Mouse (Mus musculus) heart, embryonic 11.5 days (tissue): ENCODE measurements around the gene Gclm. TPM values are rescaled to one million over a fixed set of nuclear protein-coding genes. Genes with fewer than 3 reads are reported as not detected.
A peak's percentile ranks its signal among the peaks of the same experiment; 100 is the strongest.
"Not testable (repeated sequence)": the region's sequence is repeated elsewhere in the genome, so short reads cannot be mapped to it uniquely, and the experiment has no call there.

Experiments
- ATAC-seq: fragments of 200-750 bp; cut with Nextera tagmentation; replicated peaks from 2 replicates; pipeline ENCODE4 v1.8.0; 2017; ENCODE audit warnings: moderate library complexity; ENCODE audit not compliant: insufficient number of reproducible peaks, low FRiP score, low TSS enrichment
- H3K27ac ChIP-seq: fragments of 300-500 bp; sonication (generic); 2 replicates; pipeline ENCODE4 v1.5.1; 2014; ENCODE audit warnings: mild to moderate bottlenecking, low read depth, low read length
- H3K27me3 ChIP-seq: fragments of 300-500 bp; sonication (generic); 2 replicates; pipeline ENCODE4 v1.6.1; 2014; ENCODE audit warnings: mild to moderate bottlenecking, low read length, mixed read lengths; ENCODE audit not compliant: control insufficient read depth, insufficient read depth
- H3K36me3 ChIP-seq: fragments of 300-500 bp; sonication (generic); 2 replicates; pipeline ENCODE4 v1.6.1; 2014; ENCODE audit warnings: mild to moderate bottlenecking, low read length, moderate library complexity, mixed read lengths; ENCODE audit not compliant: control insufficient read depth, insufficient read depth
- H3K4me1 ChIP-seq: fragments of 300-500 bp; sonication (generic); 2 replicates; pipeline ENCODE4 v1.6.1; 2014; ENCODE audit warnings: low read length; ENCODE audit not compliant: control insufficient read depth, insufficient read depth
- H3K4me2 ChIP-seq: fragments of 300-500 bp; sonication (generic); 2 replicates; pipeline ENCODE4 v1.6.1; 2014; ENCODE audit warnings: mild to moderate bottlenecking, moderate library complexity
- H3K4me3 ChIP-seq: fragments of 300-500 bp; sonication (generic); 2 replicates; pipeline ENCODE4 v1.5.1; 2014; ENCODE audit warnings: low read depth, low read length
- H3K9ac ChIP-seq: fragments of 300-500 bp; sonication (generic); 2 replicates; pipeline ENCODE4 v1.6.1; 2014; ENCODE audit warnings: mild to moderate bottlenecking, low read depth, low read length, moderate library complexity
- H3K9me3 ChIP-seq: fragments of 300-500 bp; sonication (generic); replicated peaks from 2 replicates; pipeline ENCODE4 v1.6.1; 2016; ENCODE audit warnings: low read length; ENCODE audit not compliant: control insufficient read depth
- WGBS: fragments of 180-500 bp; shearing (Covaris S2); extraction: QIAGEN DNeasy Blood & Tissue Kit; methylation state at CpG from one replicate; pipeline ENCODE4 v1.1.7; 2014; ENCODE audit not compliant: insufficient replicate concordance; 5-methylcytosine and 5-hydroxymethylcytosine counted together
- polyA plus RNA-seq: library from polyadenylated mRNA; unstranded; fragments of >200 nt; fragmentation: Nextera tagmentation; extraction: Ambion mirVana; gene quantifications from 2 replicates; pipeline ENCODE4 v1.2.1, GENCODE M21; 2014

Gene Gclm
- polyA plus RNA-seq, 1 experiment from 2014 or later, result 112 TPM

GRCm38 (mm10) chr3:122246406-122246805 lies 1.0 kb downstream of the Gclm start:
- 26% methylated on average over 6 of the region's 6 CpGs for WGBS
- Histone ChIP-seq H3K9me3 (no peaks in the 10 kb centered on the region), H3K4me2 (peak overlapping the region; percentile 71), H3K36me3 (no peaks in the 10 kb centered on the region), H3K27ac (peak overlapping the region; percentile 92), H3K9ac (peak overlapping the region; percentile 84), H3K27me3 (no peaks in the 10 kb centered on the region), H3K4me1 (peaks cover 15% of the 10 kb centered on the region), H3K4me3 (peak overlapping the region; percentile 86)
- ATAC-seq, result no peak

DNA sequence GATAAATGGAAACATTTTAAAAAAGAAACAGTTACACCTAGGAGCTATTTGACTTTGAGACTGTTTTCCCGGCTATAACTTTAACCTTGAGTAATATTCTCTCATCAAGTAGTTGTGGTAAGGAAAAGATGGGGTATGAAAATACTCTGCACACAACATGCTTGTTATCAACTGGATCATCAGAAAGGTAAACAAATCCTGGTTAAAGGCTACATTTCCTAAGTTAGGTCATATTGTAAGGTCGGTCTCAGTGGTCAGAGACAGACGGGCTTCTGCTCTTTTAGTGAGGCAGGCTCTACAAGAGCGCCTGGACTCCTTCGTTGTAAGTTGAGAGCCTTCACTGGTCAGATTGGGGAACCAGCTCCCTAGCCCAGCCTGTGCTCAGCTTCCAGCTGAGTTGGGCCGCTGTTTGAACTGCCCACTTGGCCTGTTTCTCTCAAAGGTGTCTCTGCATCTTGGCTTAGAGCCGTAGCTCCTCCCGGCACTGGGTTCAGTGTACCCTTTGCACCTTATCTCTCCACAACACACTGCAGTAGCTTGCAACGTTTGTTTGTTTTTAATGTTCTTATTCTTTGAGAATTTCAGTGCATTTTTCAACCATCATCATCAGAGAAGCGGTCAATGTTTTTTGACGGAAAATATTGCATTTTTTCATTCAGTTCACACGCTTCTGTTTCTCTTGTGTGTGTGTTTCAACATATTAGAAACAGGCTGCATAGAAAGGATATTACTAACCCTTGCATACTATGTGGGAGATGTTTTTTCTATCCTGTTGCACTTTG lies 1.8 kb downstream of the Gclm start:
- Histone ChIP-seq H3K36me3 (no peaks in the 10 kb centered on the region), H3K9me3 (no peaks in the 10 kb centered on the region), H3K27me3 (no peaks in the 10 kb centered on the region), H3K4me1 (peaks cover 15% of the 10 kb centered on the region), H3K27ac (peak overlapping the region; percentile 92), H3K9ac (peak overlapping the region; percentile 84; the same call in 1 of the 2 replicates), H3K4me2 (peak overlapping the region; percentile 71), H3K4me3 (peak overlapping the region; percentile 86)
- 38% methylated on average over 12 of the region's 12 CpGs for WGBS
- ATAC-seq, result peak; percentile 61

DNA sequence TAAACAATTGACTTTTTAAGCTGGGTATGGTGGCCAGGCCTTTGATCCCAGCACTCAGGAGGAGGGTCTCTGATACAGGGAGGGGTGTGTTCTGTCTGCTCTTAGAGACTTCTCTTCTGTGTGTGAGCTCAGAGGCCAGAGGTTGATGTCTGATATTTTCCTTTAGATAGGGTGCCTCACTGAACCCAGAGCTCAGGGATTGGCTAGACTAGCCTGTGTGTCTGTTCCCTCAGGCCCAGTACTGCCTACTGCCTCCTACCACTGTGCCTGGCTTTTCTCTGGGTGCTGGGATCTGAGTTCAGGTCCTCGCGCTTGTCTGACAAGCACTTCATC lies 2.4 kb downstream of the Gclm start:
- WGBS, result 86% methylated on average over 2 of the region's 2 CpGs
- no peaks in the 10 kb centered on the region for H3K36me3 ChIP-seq
- H3K9me3 ChIP-seq, result no peaks in the 10 kb centered on the region
- no peak overlapping the region for H3K9ac ChIP-seq
- H3K4me2 ChIP-seq, result peak overlapping the region; percentile 71
- H3K27me3 ChIP-seq, result no peaks in the 10 kb centered on the region
- H3K4me1 ChIP-seq, result peaks cover 15% of the 10 kb centered on the region
- peak; percentile 44 for ATAC-seq
- peak overlapping the region; percentile 86 for H3K4me3 ChIP-seq
- peak overlapping the region; percentile 92; the same call in 1 of the 2 replicates for H3K27ac ChIP-seq

GRCm38 (mm10) chr3:122252466-122253253 lies 7.3 kb downstream of the Gclm start:
- H3K4me2 ChIP-seq, result no peak overlapping the region

GRCm38 (mm10) chr3:122254050-122254449 lies 8.7 kb downstream of the Gclm start:
- H3K27me3 ChIP-seq, H3K4me3 ChIP-seq, H3K4me2 ChIP-seq, H3K27ac ChIP-seq, H3K9ac ChIP-seq, H3K36me3 ChIP-seq, H3K4me1 ChIP-seq, ATAC-seq, H3K9me3 ChIP-seq: not testable (repeated sequence)
- WGBS, result 74% methylated on average over 7 of the region's 7 CpGs

More at GRCm38 (mm10) chr3:122252466-122253253, 7.3 kb downstream of the Gclm start:
- Histone ChIP-seq H3K4me3 (no peak overlapping the region), H3K36me3 (no peaks in the 10 kb centered on the region), H3K9ac (no peak overlapping the region), H3K27me3 (no peaks in the 10 kb centered on the region), H3K4me1 (peaks cover 2% of the 10 kb centered on the region; the same call in 1 of the 2 replicates), H3K9me3 (no peaks in the 10 kb centered on the region), H3K27ac (no peak overlapping the region)
- ATAC-seq, result no peak
- WGBS, result 46% methylated on average over 3 of the region's 3 CpGs

DNA sequence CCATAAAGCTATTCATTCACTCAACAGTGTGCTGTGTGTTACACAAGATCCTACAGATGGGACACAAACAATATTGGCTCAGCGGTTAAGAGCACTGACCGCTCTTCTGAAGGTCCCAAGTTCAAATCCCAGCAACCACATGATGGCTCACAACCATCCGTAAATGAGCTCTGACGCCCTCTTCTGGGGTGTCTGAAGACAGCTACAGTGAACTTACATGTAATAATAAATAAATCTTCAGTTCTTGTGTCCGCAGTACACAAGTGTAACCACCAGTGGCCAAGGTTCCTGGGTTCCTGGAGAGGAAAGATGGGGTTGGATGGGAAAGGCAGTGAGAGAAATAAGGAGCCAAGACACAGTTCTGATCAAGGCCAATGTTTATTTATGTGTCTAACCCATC lies 24.6 kb downstream of the Gclm start:
- no peak for ATAC-seq
- no peak overlapping the region for H3K4me3 ChIP-seq
- no peaks in the 10 kb centered on the region for H3K36me3 ChIP-seq
- WGBS, result 68% methylated on average over 5 of the region's 5 CpGs
- H3K4me2 ChIP-seq, result no peak overlapping the region
- no peaks in the 10 kb centered on the region for H3K9me3 ChIP-seq
- H3K9ac ChIP-seq, result no peak overlapping the region
- H3K27me3 ChIP-seq, result no peaks in the 10 kb centered on the region
- no peak overlapping the region for H3K27ac ChIP-seq
- peaks cover 1% of the 10 kb centered on the region; the same call in 1 of the 2 replicates for H3K4me1 ChIP-seq

- not testable (repeated sequence) for H3K27me3 ChIP-seq, H3K27ac ChIP-seq, H3K4me3 ChIP-seq, H3K9ac ChIP-seq, H3K36me3 ChIP-seq, H3K9me3 ChIP-seq, H3K4me2 ChIP-seq, ATAC-seq
- whole genome bisulfite sequencing, result 86% methylated on average over 1 of the region's 1 CpGs
- H3K4me1 ChIP-seq, result peaks cover 21% of the 10 kb centered on the region
Observed at GRCm38 (mm10) chr3:122272565-122272964, 27.2 kb downstream of the Gclm start.

GRCm38 (mm10) chr3:122273407-122274240 lies 28.3 kb downstream of the Gclm start:
- peaks cover 15% of the 10 kb centered on the region for H3K36me3 ChIP-seq
- 12% methylated on average over 19 of the region's 20 CpGs for WGBS
- H3K4me2 ChIP-seq, result peak overlapping the region; percentile 46
- H3K27ac ChIP-seq, result no peak overlapping the region
- no peaks in the 10 kb centered on the region for H3K27me3 ChIP-seq
- H3K9ac ChIP-seq, result peak overlapping the region; percentile 40; the same call in 1 of the 2 replicates
- H3K9me3 ChIP-seq, result no peaks in the 10 kb centered on the region
- peaks cover 27% of the 10 kb centered on the region for H3K4me1 ChIP-seq
- H3K4me3 ChIP-seq, result peak overlapping the region; percentile 96
- no peak for ATAC-seq
